Comparison of ENCODE assay signal across 7 mouse cellular contexts in genomic region chr2:75605634-75606033, GRCm38 (mm10). TPM values are rescaled to one million over a fixed set of nuclear protein-coding genes. Genes with fewer than 3 reads are reported as not detected.
A peak's percentile ranks its signal among the peaks of the same experiment; 100 is the strongest.
DNase-seq lines count a peak whose midpoint lies in the region; ATAC-seq lines count a peak whose summit lies in the region.

No protein-coding gene starts in this region.

- DNase-seq in urinary bladder, postnatal 25 days (ENCODE audit: low spot score), result peak; percentile 57
- DNase-seq in urinary bladder, postnatal 10 days (ENCODE audit: low spot score), result no peak
- peak; percentile 65 for DNase-seq in adrenal gland, postnatal 10 days
- peak; percentile 83 for DNase-seq in embryonic facial prominence, embryonic 11.5 days (ENCODE audit: low spot score)
- peak; percentile 82 for DNase-seq in induced T-regulatory cell, adult 2 months (ENCODE audit: low read depth)
- DNase-seq in lung, adult 18-20 months, result peak; percentile 51 to 53
- peak; percentile 78 for DNase-seq in retina, postnatal 1 day

- no peak overlapping the region for H3K27ac ChIP-seq in embryonic facial prominence, embryonic 11.5 days (replicated peaks; ENCODE audit: low read depth, low read length)

- H3K9me3 ChIP-seq in embryonic facial prominence, embryonic 11.5 days (replicated peaks; ENCODE audit: control insufficient read depth, low read length), result no peaks in the 10 kb centered on the region

- no peaks in the 10 kb centered on the region for H3K36me3 ChIP-seq in embryonic facial prominence, embryonic 11.5 days (replicated peaks; ENCODE audit: control insufficient read depth, insufficient read depth, low read depth, low read length)

- H3K4me3 ChIP-seq in embryonic facial prominence, embryonic 11.5 days (ENCODE audit: low read depth, low read length), result no peak overlapping the region

- H3K4me1 ChIP-seq in embryonic facial prominence, embryonic 11.5 days (ENCODE audit: control insufficient read depth, insufficient read depth, low read length), result no peaks in the 10 kb centered on the region; the same call in 1 of the 2 replicates

- no peak for ATAC-seq in embryonic facial prominence, embryonic 11.5 days (replicated peaks; ENCODE audit: insufficient number of reproducible peaks, low FRiP score, low TSS enrichment, low read depth)

- no peak overlapping the region for H3K4me2 ChIP-seq in embryonic facial prominence, embryonic 11.5 days (ENCODE audit: low read depth, low read length)

- WGBS in embryonic facial prominence, embryonic 11.5 days, result 2% methylated on average over 7 of the region's 7 CpGs

- no peaks in the 10 kb centered on the region for H3K27me3 ChIP-seq in embryonic facial prominence, embryonic 11.5 days (ENCODE audit: control insufficient read depth, insufficient read depth, low read length)

- no peak overlapping the region for H3K9ac ChIP-seq in embryonic facial prominence, embryonic 11.5 days (replicated peaks; ENCODE audit: low read length)

RNA-seq across cellular contexts. Expression of gene Hnrnpa3, which starts 53.4 kb away (rescaled TPM):
- total RNA-seq in adrenal gland, postnatal 10 days (2021), result 100 to 1,000 TPM; 358 to 456 TPM
- 335 and 356 TPM in 2 replicates for polyA plus RNA-seq in embryonic facial prominence, embryonic 11.5 days (2014; fragmentation: Nextera tagmentation; extraction: Ambion mirVana)
